Mouse (Mus musculus) liver, embryonic 14.5 days (tissue): ENCODE data around the gene Ssbp2.

Experiments used
- CTCF ChIP-seq: IDR thresholded peaks from 2 replicates; pipeline ENCODE4 v1.5.1; 2016; ENCODE audit warnings: antibody characterized with exemption, low read depth, control low read depth
- EP300 ChIP-seq: IDR thresholded peaks from 2 replicates; pipeline ENCODE4 v1.6.1; 2016; ENCODE audit warnings: antibody characterized with exemption, low read depth

DNA sequence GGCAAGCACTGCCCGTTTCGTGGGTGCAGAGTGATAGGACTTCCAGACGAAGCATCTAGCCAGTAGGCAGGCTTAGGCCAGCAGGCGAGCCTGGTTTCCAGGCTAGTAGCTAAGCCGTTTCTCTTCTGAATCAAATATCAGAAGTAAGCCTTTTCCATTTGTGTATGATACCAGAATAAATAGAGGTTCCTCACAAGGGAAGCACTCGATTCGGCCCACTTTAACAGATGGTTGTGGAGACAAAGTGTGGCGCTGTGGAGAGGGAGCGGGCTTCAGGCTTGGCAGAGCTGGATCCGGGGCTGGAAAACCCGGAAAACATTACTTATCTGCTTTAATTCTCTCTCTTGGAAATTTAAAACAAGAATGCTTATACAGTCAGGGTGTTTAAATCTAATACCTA, 27.1 kb upstream of the Ssbp2 start:
- no peak for TF ChIP-seq CTCF
- no peak for TF ChIP-seq EP300
